Mouse (Mus musculus) liver, adult 2 months (tissue): ENCODE data around the gene Ptrh1.

Source experiments
- CTCF ChIP-seq: fragments of 200-500 bp; IDR thresholded peaks from 2 replicates; pipeline ENCODE4 v1.5.1; 2011; ENCODE audit warnings: low read depth, low read length, control low read depth
- POLR2A ChIP-seq: fragments of 200-500 bp; IDR thresholded peaks from 2 replicates; pipeline ENCODE4 v1.6.1; 2011; ENCODE audit warnings: low read length, control low read depth; ENCODE audit not compliant: insufficient read depth; ENCODE audit errors: extremely low read depth

- no peak for TF ChIP-seq POLR2A
- TF ChIP-seq CTCF: no peak
These were observed 42.9 kb upstream of the Ptrh1 start for GRCm38 (mm10) chr2:32732695-32733094.
